Mouse (Mus musculus) lung, embryonic 14.5 days (tissue): ENCODE measurements around the gene Kcnj6. TPM values are rescaled to one million over a fixed set of nuclear protein-coding genes. Genes with fewer than 3 reads are reported as not detected.
A peak's percentile ranks its signal among the peaks of the same experiment; 100 is the strongest.

Experiments
- ATAC-seq: fragments of 200-750 bp; cut with Nextera tagmentation; 2 replicates; pipeline ENCODE4 v1.8.0; 2017; ENCODE audit warnings: mild to moderate bottlenecking, moderate TSS enrichment, moderate library complexity; ENCODE audit not compliant: insufficient read depth
- DNase-seq: peaks from one replicate; pipeline ENCODE4 v3.0.0-alpha.2; 2015
- H3K27ac ChIP-seq: fragments of 300-500 bp; sonication (generic); 2 replicates; pipeline ENCODE4 v1.5.1; 2014; ENCODE audit warnings: low read depth, mild to moderate bottlenecking, moderate library complexity
- H3K27me3 ChIP-seq: fragments of 300-500 bp; sonication (generic); 2 replicates; pipeline ENCODE4 v1.6.1; 2014; ENCODE audit warnings: low read length, control low read depth; ENCODE audit not compliant: insufficient read depth
- H3K36me3 ChIP-seq: fragments of 300-500 bp; sonication (generic); 2 replicates; pipeline ENCODE4 v1.6.1; 2014; ENCODE audit warnings: control low read depth; ENCODE audit not compliant: insufficient read depth
- H3K4me1 ChIP-seq: fragments of 300-500 bp; sonication (generic); 2 replicates; pipeline ENCODE4 v1.6.1; 2014; ENCODE audit warnings: antibody characterized with exemption, control low read depth; ENCODE audit not compliant: insufficient read depth
- H3K4me2 ChIP-seq: fragments of 300-500 bp; sonication (generic); 2 replicates; pipeline ENCODE4 v1.6.1; 2014; ENCODE audit warnings: mild to moderate bottlenecking
- H3K4me3 ChIP-seq: fragments of 300-500 bp; sonication (generic); 2 replicates; pipeline ENCODE4 v1.5.1; 2014; ENCODE audit warnings: low read depth, low read length
- H3K9ac ChIP-seq: fragments of 300-500 bp; sonication (generic); 2 replicates; pipeline ENCODE4 v1.6.1; 2014
- H3K9me3 ChIP-seq: fragments of 300-500 bp; sonication (generic); 2 replicates; pipeline ENCODE4 v1.6.1; 2016; ENCODE audit warnings: low read depth, low read length, control low read depth
- CTCF ChIP-seq: IDR thresholded peaks from 2 replicates; pipeline ENCODE4 v1.5.1; 2016; ENCODE audit warnings: antibody characterized with exemption, low read depth
- WGBS: fragments of 180-500 bp; shearing (Covaris S2); extraction: QIAGEN DNeasy Blood & Tissue Kit; methylation state at CpG from one replicate; pipeline ENCODE4 v1.1.7; 2014; 5-methylcytosine and 5-hydroxymethylcytosine counted together
- polyA plus RNA-seq: library from polyadenylated mRNA; unstranded; fragments of >200 nt; fragmentation: Nextera tagmentation; extraction: Ambion mirVana; gene quantifications from 2 replicates; pipeline ENCODE4 v1.2.1, GENCODE M21; 2014

Gene Kcnj6
- polyA plus RNA-seq, 1 experiment from 2014 or later = not detected

DNA sequence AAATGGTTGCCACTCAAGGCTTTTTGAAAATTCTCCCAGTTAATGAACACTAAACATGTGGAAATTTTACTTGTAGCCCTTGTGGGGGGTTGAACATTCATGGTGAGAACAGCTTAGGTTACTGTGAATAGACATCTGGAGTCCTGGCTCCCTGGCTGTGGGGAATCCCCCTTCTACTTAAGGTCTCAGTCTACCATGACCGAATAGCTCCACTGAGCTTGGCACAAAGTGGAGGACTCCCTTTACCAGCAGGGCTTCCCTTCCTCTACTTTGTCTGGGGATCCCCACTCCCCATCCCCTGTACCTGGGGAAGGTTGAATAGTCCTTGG is 260.2 kb downstream of the Kcnj6 start:
- no peak for ATAC-seq
- no peak overlapping the region for H3K4me3 ChIP-seq
- no peak overlapping the region for H3K27ac ChIP-seq
- no peak for TF ChIP-seq CTCF
- no peak for DNase-seq
- H3K9me3 ChIP-seq = no peaks in the 10 kb centered on the region
- 89% methylated on average over 1 of the region's 1 CpGs for WGBS
- H3K4me1 ChIP-seq = no peaks in the 10 kb centered on the region
- no peak overlapping the region for H3K4me2 ChIP-seq
- H3K9ac ChIP-seq = no peak overlapping the region
- no peaks in the 10 kb centered on the region for H3K36me3 ChIP-seq
- no peaks in the 10 kb centered on the region for H3K27me3 ChIP-seq

DNA sequence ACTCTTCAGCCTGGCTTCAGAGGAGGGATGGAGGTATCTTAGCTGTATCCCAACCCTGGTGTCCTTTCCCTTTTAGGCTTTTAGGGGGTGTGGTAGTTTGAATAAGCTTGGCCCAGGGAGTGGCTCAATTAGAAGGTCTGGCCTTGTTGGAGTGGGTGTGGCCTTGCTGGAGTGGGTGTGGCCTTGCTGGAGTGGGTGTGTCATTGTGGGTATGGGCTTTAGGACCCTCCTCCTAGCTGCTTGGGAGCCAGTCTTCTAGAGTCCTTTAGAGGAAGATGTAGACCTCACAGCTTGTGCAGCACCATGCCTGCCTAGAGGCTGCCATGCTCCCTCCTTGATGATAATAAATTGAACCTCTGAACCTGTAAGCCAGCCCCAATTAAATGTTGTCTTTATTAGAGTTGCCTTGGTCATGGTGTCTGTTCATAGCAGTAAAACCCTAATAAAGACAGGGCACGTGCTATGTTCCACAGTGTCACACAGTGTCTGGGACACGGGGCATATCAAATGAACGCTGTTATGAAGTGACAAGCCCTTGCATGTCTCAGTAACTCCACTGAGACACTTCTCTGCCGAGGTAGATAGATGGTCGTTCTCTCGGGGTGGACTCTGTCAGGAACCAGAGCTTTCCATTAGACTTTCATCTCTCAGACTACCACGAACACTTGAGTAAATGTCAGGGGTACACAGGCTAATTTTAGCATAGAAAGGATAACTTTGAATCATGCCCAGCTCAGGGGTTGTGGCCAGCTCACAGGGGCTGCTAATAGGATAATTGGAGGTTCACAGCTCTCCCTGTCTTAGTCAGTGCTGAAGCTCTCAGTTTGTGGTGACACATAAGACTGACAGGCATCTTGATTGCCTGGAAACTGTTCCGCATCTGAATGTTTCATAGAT is 260.8 kb downstream of the Kcnj6 start:
- DNase-seq (no peak), ATAC-seq (no peak)
- no peak for TF ChIP-seq CTCF
- 77% methylated on average over 8 of the region's 8 CpGs for WGBS
- Histone ChIP-seq H3K4me2 (no peak overlapping the region), H3K36me3 (no peaks in the 10 kb centered on the region), H3K9ac (no peak overlapping the region), H3K9me3 (no peaks in the 10 kb centered on the region), H3K27ac (no peak overlapping the region), H3K4me1 (no peaks in the 10 kb centered on the region), H3K27me3 (no peaks in the 10 kb centered on the region), H3K4me3 (no peak overlapping the region)

DNA sequence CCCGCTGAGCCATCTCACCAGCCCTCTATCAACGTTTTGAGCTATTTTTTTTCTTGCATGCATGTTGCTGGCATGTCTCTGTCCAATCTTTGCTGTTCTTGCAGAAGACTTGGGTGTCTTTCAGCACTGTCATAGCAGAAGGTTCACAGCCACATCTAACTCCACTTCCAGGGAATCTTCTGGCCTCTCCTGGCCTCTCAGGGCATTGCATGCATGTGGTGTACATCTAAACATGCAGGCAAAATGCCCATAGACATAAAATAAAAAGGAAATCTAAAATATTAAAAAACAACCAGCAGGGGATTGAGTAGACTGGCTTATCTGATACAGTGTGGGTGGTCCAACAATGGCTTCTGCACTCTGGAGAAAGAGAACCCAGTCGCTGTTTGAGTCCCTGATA is 262.0 kb downstream of the Kcnj6 start:
- Histone ChIP-seq H3K9ac (no peak overlapping the region), H3K27ac (no peak overlapping the region), H3K4me3 (no peak overlapping the region), H3K27me3 (no peaks in the 10 kb centered on the region), H3K36me3 (no peaks in the 10 kb centered on the region), H3K4me1 (no peaks in the 10 kb centered on the region), H3K4me2 (no peak overlapping the region), H3K9me3 (no peaks in the 10 kb centered on the region)
- TF ChIP-seq CTCF = peak; percentile 27; the same call in 1 of the 2 replicates
- WGBS = 59% methylated on average over 3 of the region's 3 CpGs
- no peak for ATAC-seq
- no peak for DNase-seq

DNA sequence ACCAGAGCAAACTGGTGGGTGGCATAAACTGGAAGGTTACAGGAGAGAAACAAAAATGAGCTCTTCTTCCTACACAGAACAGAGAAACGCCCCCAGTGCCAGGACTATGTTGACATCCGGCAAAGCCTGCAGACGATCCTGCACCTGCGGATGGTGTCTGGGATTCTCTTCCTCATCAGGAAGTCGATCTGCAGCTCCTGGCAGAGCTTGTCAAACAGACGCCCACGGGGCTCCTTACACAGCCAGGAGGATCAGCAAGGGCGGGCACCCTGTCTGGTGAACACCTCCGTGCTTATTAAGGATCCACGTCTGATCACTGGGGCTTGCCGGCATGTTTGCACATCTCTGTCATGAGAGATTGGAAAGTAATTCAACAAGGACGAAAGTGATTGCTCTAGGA is 266.5 kb downstream of the Kcnj6 start:
- H3K27ac ChIP-seq = no peak overlapping the region
- no peak for DNase-seq

DNA sequence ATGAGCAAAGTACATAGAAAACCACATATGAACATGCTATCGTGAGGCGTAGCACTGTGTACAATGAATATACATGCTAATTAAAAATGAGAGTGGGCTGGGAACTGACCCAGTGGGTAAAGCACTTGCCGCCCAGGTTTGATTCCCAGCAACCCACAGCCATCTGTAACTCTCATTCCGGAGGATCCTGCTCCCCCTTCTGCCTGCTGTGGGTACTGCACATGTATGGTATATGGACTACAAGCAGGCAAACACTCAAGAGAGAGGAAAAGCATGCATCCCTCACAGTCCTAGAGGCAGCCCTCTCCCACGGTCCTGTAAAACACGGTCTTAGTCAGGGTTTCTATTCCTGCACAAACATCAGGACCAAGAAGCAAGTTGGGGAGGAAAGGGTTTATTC is 268.3 kb downstream of the Kcnj6 start:
- 89% methylated on average over 6 of the region's 6 CpGs for WGBS

More for the DNA sequence above, 266.5 kb downstream of the Kcnj6 start:
- Histone ChIP-seq H3K9me3 (0 out of 2 replicates have a peak, but pooled peaks cover 4% of the 10 kb centered on the region), H3K36me3 (no peaks in the 10 kb centered on the region), H3K9ac (no peak overlapping the region), H3K4me3 (no peak overlapping the region), H3K27me3 (no peaks in the 10 kb centered on the region), H3K4me1 (no peaks in the 10 kb centered on the region), H3K4me2 (no peak overlapping the region)
- ATAC-seq = no peak
- TF ChIP-seq CTCF = no peak
- 41% methylated on average over 12 of the region's 12 CpGs for WGBS

DNA sequence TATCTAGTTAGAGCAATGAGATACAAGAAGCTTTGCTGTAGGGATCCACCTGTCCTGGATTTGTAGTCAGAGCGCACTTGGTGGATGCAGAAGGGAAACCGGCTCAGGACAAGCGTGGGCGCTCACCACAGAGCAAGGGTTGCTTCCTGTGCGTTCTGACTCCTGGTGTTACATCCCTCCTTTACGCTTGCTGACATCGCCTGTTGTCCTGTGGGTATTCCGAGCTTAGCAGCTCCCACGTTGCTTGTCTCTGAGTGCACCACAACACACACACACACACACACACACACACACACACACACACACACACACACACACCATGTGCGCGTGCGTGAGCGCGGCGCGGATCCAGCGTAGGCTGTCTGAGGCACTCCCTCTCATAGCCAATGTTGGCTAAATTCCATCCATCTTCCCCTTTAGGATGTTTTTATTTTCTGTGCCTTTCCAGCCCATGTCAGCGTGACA is 272.7 kb downstream of the Kcnj6 start:
- H3K9ac ChIP-seq = peak overlapping the region; percentile 42
- H3K4me1 ChIP-seq = peaks cover 4% of the 10 kb centered on the region; the same call in 1 of the 2 replicates
- 6% methylated on average over 18 of the region's 18 CpGs for WGBS
- H3K36me3 ChIP-seq = no peaks in the 10 kb centered on the region
- 0 out of 2 replicates have a peak, but pooled peaks cover 4% of the 10 kb centered on the region for H3K9me3 ChIP-seq
- ATAC-seq (peak; percentile 29; the same call in 1 of the 2 replicates), DNase-seq (peak; percentile 43)
- peak overlapping the region; percentile 41 for H3K4me3 ChIP-seq
- TF ChIP-seq CTCF = no peak
- H3K27me3 ChIP-seq = no peaks in the 10 kb centered on the region
- H3K27ac ChIP-seq = peak overlapping the region; percentile 52; the same call in 1 of the 2 replicates
- H3K4me2 ChIP-seq = peak overlapping the region; percentile 75

More for the DNA sequence above, 268.3 kb downstream of the Kcnj6 start:
- H3K4me1 ChIP-seq = peaks cover 4% of the 10 kb centered on the region; the same call in 1 of the 2 replicates
- H3K9ac ChIP-seq = no peak overlapping the region
- H3K9me3 ChIP-seq = 0 out of 2 replicates have a peak, but pooled peaks cover 4% of the 10 kb centered on the region
- ATAC-seq (no peak), DNase-seq (no peak)
- no peak overlapping the region for H3K27ac ChIP-seq
- H3K36me3 ChIP-seq = no peaks in the 10 kb centered on the region
- peak; percentile 37 for TF ChIP-seq CTCF
- H3K27me3 ChIP-seq = no peaks in the 10 kb centered on the region
- no peak overlapping the region for H3K4me3 ChIP-seq
- no peak overlapping the region for H3K4me2 ChIP-seq

DNA sequence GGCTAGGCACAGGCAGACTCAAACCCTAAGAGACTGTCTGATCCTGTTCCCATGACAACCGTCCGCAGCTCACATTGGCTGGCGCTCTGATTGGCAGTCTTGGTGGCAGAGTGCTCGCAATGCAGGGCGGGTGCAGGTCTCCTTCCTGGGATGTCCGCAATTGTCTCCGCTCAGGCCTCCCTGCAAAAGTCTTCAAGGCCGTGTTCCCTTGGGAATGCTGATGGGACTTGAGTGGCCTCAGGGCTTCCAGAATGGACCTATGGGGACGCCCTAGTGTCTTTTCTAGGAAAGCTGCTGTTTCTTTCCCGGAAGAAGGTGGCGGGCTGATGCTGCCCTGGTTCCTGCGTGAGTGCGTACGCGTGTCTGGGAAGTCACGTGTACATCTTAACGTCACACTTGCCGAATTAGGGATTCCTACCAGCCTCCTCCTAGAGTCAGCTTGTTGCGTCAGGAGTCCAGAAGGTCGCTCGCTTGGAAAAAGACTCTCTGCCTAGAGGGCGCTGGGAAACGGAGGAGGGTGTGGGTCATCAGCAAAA is 273.4 kb downstream of the Kcnj6 start:
- TF ChIP-seq CTCF = peak; percentile 9; the same call in 1 of the 2 replicates
- WGBS = under 1% methylated on average over 23 of the region's 23 CpGs
- Histone ChIP-seq H3K4me3 (peak overlapping the region; percentile 41), H3K4me1 (peaks cover 4% of the 10 kb centered on the region; the same call in 1 of the 2 replicates), H3K36me3 (no peaks in the 10 kb centered on the region), H3K27me3 (no peaks in the 10 kb centered on the region), H3K9ac (peak overlapping the region; percentile 42), H3K27ac (peak overlapping the region; percentile 52; the same call in 1 of the 2 replicates), H3K4me2 (peak overlapping the region; percentile 75), H3K9me3 (0 out of 2 replicates have a peak, but pooled peaks cover 4% of the 10 kb centered on the region)
- ATAC-seq (peak; percentile 96), DNase-seq (peak; percentile 86)
